33 mouse cellular contexts compared by ENCODE assay signal in genomic region chr15:96926660-96927059, GRCm38 (mm10).
"Had no signal": no experiment of that assay in that cellular context is flagged by ENCODE, and none has a peak within 500 bp of the region (broad histone marks: within the 10 kb centered on the region; RNA-seq: fewer than 3 reads in every experiment).

No protein-coding gene starts in this region.

- DNase-seq: heart, postnatal 10 days; heart, postnatal 14 days; heart, postnatal 36 days; heart, postnatal 4 days; kidney, adult 11 months; kidney, adult 18-20 months; kidney, adult 2 months; kidney, adult 8-10 months; kidney, adult 9 months; kidney, postnatal 10 days; kidney, postnatal 14 days; kidney, postnatal 25 days; kidney, postnatal 36 days; kidney, postnatal 4 days had no signal

- H3K4me2 ChIP-seq: heart, embryonic 11.5 days; heart, embryonic 12.5 days; heart, embryonic 13.5 days; heart, embryonic 15.5 days; hindbrain, embryonic 12.5 days; hindbrain, embryonic 13.5 days; hindbrain, embryonic 14.5 days; hindbrain, embryonic 15.5 days; intestine, embryonic 15.5 days; kidney, embryonic 15.5 days had no signal

- H3K36me3 ChIP-seq: heart, embryonic 10.5 days; heart, embryonic 12.5 days; heart, embryonic 13.5 days; heart, embryonic 15.5 days; hindbrain, embryonic 10.5 days; hindbrain, embryonic 12.5 days; hindbrain, embryonic 13.5 days; hindbrain, embryonic 15.5 days; intestine, embryonic 15.5 days; kidney, embryonic 15.5 days had no signal

- H3K27me3 ChIP-seq: heart, embryonic 12.5 days; heart, embryonic 13.5 days; heart, embryonic 15.5 days; hindbrain, embryonic 12.5 days; hindbrain, embryonic 13.5 days; hindbrain, embryonic 15.5 days; intestine, embryonic 15.5 days; kidney, embryonic 15.5 days had no signal

- H3K4me1 ChIP-seq: heart, embryonic 10.5 days; heart, embryonic 12.5 days; heart, embryonic 13.5 days; heart, embryonic 15.5 days; hindbrain, embryonic 10.5 days; hindbrain, embryonic 12.5 days; hindbrain, embryonic 13.5 days; hindbrain, embryonic 15.5 days; intestine, embryonic 15.5 days; kidney, embryonic 15.5 days had no signal

- H3K4me3 ChIP-seq: heart, embryonic 10.5 days; heart, embryonic 12.5 days; heart, embryonic 13.5 days; heart, embryonic 15.5 days; hindbrain, embryonic 10.5 days; hindbrain, embryonic 12.5 days; hindbrain, embryonic 13.5 days; hindbrain, embryonic 15.5 days; intestine, embryonic 15.5 days; kidney, embryonic 15.5 days; left cerebral cortex, adult 2 months had no signal

- H3K9ac ChIP-seq: heart, embryonic 12.5 days; heart, embryonic 13.5 days; heart, embryonic 15.5 days; hindbrain, embryonic 12.5 days; hindbrain, embryonic 13.5 days; hindbrain, embryonic 14.5 days; hindbrain, embryonic 15.5 days; intestine, embryonic 15.5 days; kidney, embryonic 15.5 days had no signal

- H3K9me3 ChIP-seq: heart, embryonic 10.5 days; heart, embryonic 12.5 days; heart, embryonic 13.5 days; heart, embryonic 15.5 days; hindbrain, embryonic 10.5 days; hindbrain, embryonic 12.5 days; hindbrain, embryonic 13.5 days; hindbrain, embryonic 15.5 days; intestine, embryonic 15.5 days; kidney, embryonic 15.5 days had no signal

- ATAC-seq: hindbrain, embryonic 16.5 days; hindbrain, postnatal 0 days; inflammation-experienced regulatory T-cells, adult 6 months; intestine, embryonic 15.5 days; intestine, embryonic 16.5 days; intestine, postnatal 0 days had no signal

- H3K27ac ChIP-seq: heart, embryonic 10.5 days; heart, embryonic 13.5 days; heart, embryonic 15.5 days; hindbrain, embryonic 10.5 days; hindbrain, embryonic 12.5 days; hindbrain, embryonic 13.5 days; hindbrain, embryonic 14.5 days; hindbrain, embryonic 15.5 days; hindbrain, postnatal 0 days; intestine, embryonic 15.5 days; kidney, embryonic 15.5 days; kidney, postnatal 0 days; left cerebral cortex, adult 2 months had no signal
